Mouse (Mus musculus) kidney, adult 2 months (tissue): ENCODE results near the gene Xylt2. TPM values are rescaled to one million over a fixed set of nuclear protein-coding genes. Genes with fewer than 3 reads are reported as not detected.

Experiments used
- DNase-seq: peaks from one replicate; pipeline ENCODE4 v3.0.0; 2021
- H3K27ac ChIP-seq: fragments of 200-500 bp; 2 replicates; pipeline ENCODE4 v1.5.1; 2012; ENCODE audit warnings: low read depth, low read length, control low read depth, inconsistent platforms; ENCODE audit not compliant: insufficient read depth
- H3K27me3 ChIP-seq: fragments of 200-500 bp; replicated peaks from 2 replicates; pipeline ENCODE4 v1.6.1; 2012; ENCODE audit warnings: mild to moderate bottlenecking, moderate library complexity, low read length, inconsistent platforms; ENCODE audit not compliant: control insufficient read depth, insufficient read depth
- H3K36me3 ChIP-seq: fragments of 200-500 bp; 2 replicates; pipeline ENCODE4 v1.6.1; 2012; ENCODE audit warnings: mild to moderate bottlenecking, moderate library complexity, low read length, inconsistent platforms; ENCODE audit not compliant: control insufficient read depth, insufficient read depth
- H3K4me1 ChIP-seq: fragments of 200-500 bp; 2 replicates; pipeline ENCODE4 v1.6.1; 2011; ENCODE audit warnings: low read length; ENCODE audit not compliant: control insufficient read depth, insufficient read depth
- H3K4me3 ChIP-seq: fragments of 200-500 bp; 2 replicates; pipeline ENCODE4 v1.5.1; 2011; ENCODE audit warnings: mild to moderate bottlenecking, low read depth, low read length, control low read depth; ENCODE audit not compliant: insufficient read depth
- CTCF ChIP-seq: fragments of 200-500 bp; conservative IDR thresholded peaks from 2 replicates; pipeline ENCODE4 v1.5.1; 2011; ENCODE audit warnings: low read depth, mild to moderate bottlenecking, control low read depth, low read length, moderate library complexity, mixed read lengths; ENCODE audit not compliant: insufficient read depth, insufficient read length
- POLR2A ChIP-seq: fragments of 200-500 bp; IDR thresholded peaks from one replicate; pipeline ENCODE4 v1.6.1; 2011; ENCODE audit warnings: low read depth, low read length, control low read depth
- WGBS: fragments of 180-500 bp; shearing (Covaris S2); methylation state at CpG from one replicate; pipeline ENCODE4 v1.1.7; 2018; 5-methylcytosine and 5-hydroxymethylcytosine counted together
- polyA plus RNA-seq: library from polyadenylated mRNA; depleted of rRNA; stranded (reverse); fragments of >200 nt; gene quantifications from 2 replicates; pipeline ENCODE4 v1.2.3, GENCODE M21; 2012; rRNA removed

The Xylt2 gene
- polyA plus RNA-seq, 1 experiment, result 21.3 TPM

DNA sequence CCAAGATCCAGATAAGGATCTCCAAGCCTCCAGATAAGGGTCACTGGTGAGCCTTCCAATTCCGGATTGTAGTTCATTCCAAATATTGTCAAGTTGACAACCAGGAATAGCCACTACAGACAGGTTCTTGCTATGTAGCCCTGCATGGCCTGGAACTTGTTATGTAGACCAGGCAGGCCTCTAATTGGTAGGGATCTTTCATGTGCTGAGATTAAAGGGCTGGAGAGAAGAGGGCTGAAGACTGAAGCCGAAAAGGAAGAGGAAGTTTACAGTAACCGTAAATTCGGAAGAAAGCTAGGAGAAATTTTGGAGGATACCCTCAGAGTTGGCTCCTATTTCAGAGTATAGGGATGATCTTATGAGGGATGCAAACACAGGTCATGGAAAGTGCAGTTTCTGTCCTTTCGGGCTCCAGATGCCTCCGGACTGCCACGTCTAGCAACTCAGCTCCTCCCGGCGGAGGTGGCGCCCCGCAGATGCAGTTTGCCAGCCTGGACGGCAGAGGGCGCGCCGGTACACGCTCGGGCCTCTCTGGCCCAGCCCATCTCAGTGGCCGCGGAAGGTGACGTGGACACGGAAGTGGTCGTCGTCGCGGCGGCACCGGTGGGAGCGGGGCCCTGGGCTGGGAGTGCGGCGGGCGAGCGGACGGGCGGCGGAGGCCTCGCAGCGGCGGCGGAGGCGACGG lies 48.0 kb downstream of the Xylt2 start, which contains the start of gene Lrrc59:
Gene Lrrc59, plus strand, starts transcription at position 569 of the 685 bp plus-strand sequence.
- Histone ChIP-seq H3K27ac (no peak within 1 kb of the TSS), H3K4me1 (peaks cover 11% of the 10 kb centered on the region; the same call in 1 of the 2 replicates), H3K27me3 (no peaks in the 10 kb centered on the region), H3K4me3 (peak within 1 kb of the TSS; percentile 76), H3K36me3 (no peaks in the 10 kb centered on the region)
- TF ChIP-seq CTCF (peak; percentile 91), POLR2A (no peak)
- DNase-seq, result peak; percentile 95
- WGBS, result 5% methylated on average over 41 of the region's 41 CpGs

DNA sequence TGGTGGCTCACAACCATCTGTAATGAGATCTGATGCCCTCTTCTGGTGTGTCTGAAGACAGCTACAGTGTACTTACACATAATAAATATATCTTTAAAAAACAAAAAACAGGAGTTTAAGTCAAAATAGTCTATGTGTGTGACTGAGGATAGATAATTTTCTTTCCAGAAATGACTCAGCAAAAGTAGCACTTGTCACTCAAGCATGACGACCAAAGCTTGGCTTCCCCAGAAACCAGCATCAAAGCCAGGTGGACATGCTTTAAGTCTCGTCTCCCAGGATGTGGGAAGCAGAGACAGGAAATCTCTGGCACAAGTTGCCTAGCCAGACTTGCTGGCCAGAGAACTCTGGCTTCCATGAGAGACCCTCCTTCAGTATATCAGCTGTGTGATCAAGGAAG lies 55.2 kb downstream of the Xylt2 start:
- Histone ChIP-seq H3K27me3 (no peaks in the 10 kb centered on the region), H3K36me3 (no peaks in the 10 kb centered on the region), H3K4me3 (no peak overlapping the region), H3K4me1 (peaks cover 6% of the 10 kb centered on the region; the same call in 1 of the 2 replicates), H3K27ac (no peak overlapping the region)
- DNase-seq, result no peak
- WGBS, result 50% methylated on average over 2 of the region's 2 CpGs
- TF ChIP-seq POLR2A, result no peak

DNA sequence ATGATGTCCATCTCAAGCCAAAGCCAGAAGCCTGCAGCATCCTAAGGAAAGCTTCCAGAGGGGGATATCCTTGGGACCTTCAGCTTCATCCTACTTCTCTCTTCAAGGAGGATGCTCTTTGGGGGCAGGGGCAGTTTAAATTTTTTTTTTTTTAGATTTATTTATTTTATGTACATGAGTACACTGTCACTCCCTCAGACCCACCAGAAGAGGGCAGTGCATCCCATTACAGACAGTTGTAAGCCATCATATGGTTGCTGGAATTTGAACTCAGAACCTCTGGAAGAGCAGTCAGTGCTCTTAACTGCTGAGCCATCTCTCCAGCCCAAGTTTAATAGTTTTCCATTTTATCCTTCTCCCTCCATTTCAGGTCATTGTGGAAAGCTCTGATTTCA lies 55.9 kb downstream of the Xylt2 start:
- H3K4me1 ChIP-seq, result peaks cover 6% of the 10 kb centered on the region; the same call in 1 of the 2 replicates
- H3K27ac ChIP-seq, result no peak overlapping the region
- TF ChIP-seq POLR2A (no peak), CTCF (no peak)
- H3K36me3 ChIP-seq, result no peaks in the 10 kb centered on the region
- DNase-seq, result no peak
- no peaks in the 10 kb centered on the region for H3K27me3 ChIP-seq
- no peak overlapping the region for H3K4me3 ChIP-seq

DNA sequence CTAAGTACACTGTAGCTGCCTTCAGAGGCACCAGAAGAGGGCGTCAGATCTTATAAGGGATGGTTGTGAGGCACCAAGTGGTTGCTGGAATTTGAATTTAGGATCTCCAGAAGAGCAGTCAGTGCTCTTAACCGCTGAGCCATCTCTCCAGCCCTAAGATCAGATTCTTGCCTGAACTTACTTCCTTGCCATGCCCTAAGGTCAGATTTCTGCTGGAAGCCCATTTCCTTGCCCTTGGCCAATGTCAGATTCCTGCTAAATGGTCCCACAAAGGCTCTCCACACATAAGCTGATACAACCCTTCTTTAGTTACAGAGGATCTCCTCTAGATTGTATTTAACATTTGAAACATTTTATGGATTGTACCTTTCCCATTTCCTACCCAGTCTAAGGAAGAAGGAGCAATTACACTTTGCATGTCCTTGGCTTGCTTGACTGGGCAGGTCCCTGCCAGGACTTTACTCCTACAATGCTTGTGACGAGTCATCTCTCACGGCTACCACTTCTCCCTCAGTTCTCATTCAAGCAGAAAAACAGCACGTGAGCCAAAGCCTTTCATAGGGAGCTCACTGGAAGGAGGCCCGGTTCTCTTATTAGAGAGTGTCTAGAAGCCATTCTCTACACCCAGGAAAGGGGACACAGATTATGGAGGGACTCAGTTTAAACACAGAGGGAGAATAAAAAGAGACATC lies 56.4 kb downstream of the Xylt2 start:
- H3K27ac ChIP-seq, result no peak overlapping the region
- peak; percentile 61 for DNase-seq
- H3K4me1 ChIP-seq, result peaks cover 6% of the 10 kb centered on the region; the same call in 1 of the 2 replicates
- H3K36me3 ChIP-seq, result no peaks in the 10 kb centered on the region
- WGBS, result 36% methylated on average over 6 of the region's 6 CpGs
- H3K27me3 ChIP-seq, result no peaks in the 10 kb centered on the region
- TF ChIP-seq CTCF (no peak), POLR2A (no peak)
- no peak overlapping the region for H3K4me3 ChIP-seq

DNA sequence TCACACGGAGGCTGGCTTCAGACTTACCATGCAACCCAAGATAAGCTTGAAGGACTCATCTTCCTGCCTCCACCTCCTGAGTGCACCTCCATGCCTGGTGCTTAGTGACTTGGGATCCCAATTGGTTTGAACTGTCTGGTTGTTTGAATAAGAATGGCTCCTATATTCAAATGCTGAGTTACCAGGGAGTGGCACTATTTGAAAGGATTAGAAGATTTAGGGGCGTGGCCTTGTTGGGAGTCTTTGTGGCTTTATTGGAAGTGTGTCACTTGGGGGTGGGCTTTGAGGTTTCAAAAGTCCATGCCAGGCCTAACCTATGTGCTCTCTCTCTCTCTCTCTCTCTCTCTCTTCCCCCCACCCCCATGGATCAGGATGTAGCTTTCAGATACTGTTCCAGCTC lies 59.7 kb downstream of the Xylt2 start:
- 91% methylated on average over 2 of the region's 2 CpGs for WGBS

DNA sequence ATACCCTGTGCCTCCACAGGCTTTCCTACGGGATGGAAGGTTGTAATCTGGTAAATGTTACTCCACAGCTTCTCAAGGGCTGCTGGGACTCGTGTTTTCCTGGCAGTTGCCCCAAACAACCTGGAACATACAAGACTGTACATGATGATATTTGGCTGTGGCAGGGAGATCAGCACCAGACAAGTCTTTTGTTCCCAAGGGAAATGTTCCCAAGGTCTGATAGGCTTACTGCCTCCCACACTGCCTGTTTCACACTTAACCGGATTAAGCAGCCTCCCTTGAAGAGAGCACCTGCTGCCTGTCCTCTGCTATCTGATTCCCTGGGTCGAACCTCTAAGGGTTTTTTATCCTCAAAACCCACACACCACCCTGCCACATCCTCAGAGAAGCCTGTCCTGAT lies 61.8 kb downstream of the Xylt2 start:
- no peak overlapping the region for H3K27ac ChIP-seq
- WGBS, result 43% methylated on average over 4 of the region's 4 CpGs
- no peaks in the 10 kb centered on the region for H3K36me3 ChIP-seq
- H3K4me3 ChIP-seq, result no peak overlapping the region
- TF ChIP-seq CTCF (no peak), POLR2A (no peak)
- H3K27me3 ChIP-seq, result no peaks in the 10 kb centered on the region
- no peak for DNase-seq
- peaks cover 2% of the 10 kb centered on the region; the same call in 1 of the 2 replicates for H3K4me1 ChIP-seq

More for the DNA sequence above, 59.7 kb downstream of the Xylt2 start:
- Histone ChIP-seq H3K27ac (no peak overlapping the region), H3K4me1 (peaks cover 6% of the 10 kb centered on the region; the same call in 1 of the 2 replicates), H3K4me3 (no peak overlapping the region), H3K27me3 (no peaks in the 10 kb centered on the region), H3K36me3 (no peaks in the 10 kb centered on the region)
- no peak for DNase-seq
- TF ChIP-seq CTCF, result no peak
- no peak for TF ChIP-seq POLR2A

DNA sequence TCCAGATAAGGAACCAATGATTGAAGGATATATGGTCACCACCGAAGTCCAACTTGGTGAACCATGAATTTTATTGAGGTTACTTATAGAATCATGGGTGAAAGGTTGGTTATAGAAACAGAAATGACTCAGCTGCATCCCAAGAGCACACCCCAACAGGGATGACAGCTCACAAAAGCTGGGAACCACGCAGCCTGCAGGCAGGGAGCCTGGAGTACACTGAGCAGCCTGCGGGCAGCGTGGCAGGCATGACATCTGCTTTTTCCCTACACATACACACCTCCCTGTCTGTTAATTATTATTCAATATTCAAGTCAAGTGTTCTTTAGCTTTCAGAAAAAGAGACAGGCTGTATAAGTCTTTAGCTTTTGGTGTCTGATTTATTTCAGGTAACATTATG lies 62.7 kb downstream of the Xylt2 start:
- TF ChIP-seq CTCF (no peak), POLR2A (no peak)
- Histone ChIP-seq H3K36me3 (no peaks in the 10 kb centered on the region), H3K27me3 (no peaks in the 10 kb centered on the region), H3K27ac (no peak overlapping the region), H3K4me1 (peaks cover 2% of the 10 kb centered on the region; the same call in 1 of the 2 replicates), H3K4me3 (no peak overlapping the region)
- WGBS, result 48% methylated on average over 4 of the region's 4 CpGs
- DNase-seq, result no peak

Other genes with a start within 250 kb of the Xylt2 start
- 7.6 and 10.2 TPM in 2 replicates for gene Cacna1g, start 203.3 kb downstream of the Xylt2 start, polyA plus RNA-seq
- 1.1 TPM in 2 replicates for gene Spata20, start 191.3 kb downstream of the Xylt2 start, polyA plus RNA-seq
- gene Epn3, start 177.5 kb downstream of the Xylt2 start, polyA plus RNA-seq, result 35.6 and 36.4 TPM in 2 replicates
- gene Mycbpap, start 155.8 kb downstream of the Xylt2 start, polyA plus RNA-seq, result 5.0 TPM in 2 replicates
- 8.6 and 10.1 TPM in 2 replicates for gene Rsad1, start 128.3 kb downstream of the Xylt2 start, polyA plus RNA-seq
- 0.10 and 0.22 TPM in 2 replicates for gene Chad, start 112.5 kb downstream of the Xylt2 start, polyA plus RNA-seq
- 29.6 and 36.2 TPM in 2 replicates for gene Acsf2, start 75.6 kb downstream of the Xylt2 start, polyA plus RNA-seq
- 43.4 and 43.6 TPM in 2 replicates for gene Lrrc59, start 47.7 kb downstream of the Xylt2 start, polyA plus RNA-seq
- 92.0 and 121 TPM in 2 replicates for gene Mrpl27, start 23.7 kb downstream of the Xylt2 start, polyA plus RNA-seq
- gene Eme1, start 23.6 kb downstream of the Xylt2 start, polyA plus RNA-seq, result 0.13 and 0.22 TPM in 2 replicates
- gene Gm11541, start 27.0 kb upstream of the Xylt2 start, polyA plus RNA-seq, result not detected in 2 replicates
- gene Cdc34b, start 64.3 kb upstream of the Xylt2 start, polyA plus RNA-seq, result 0.08 and 0.16 TPM in 2 replicates
- gene Tmem92, start 105.2 kb upstream of the Xylt2 start, polyA plus RNA-seq, result not detected in 2 replicates